Mouse (Mus musculus) embryonic facial prominence, embryonic 13.5 days (tissue): ENCODE measurements around the gene Nrm. TPM values are rescaled to one million over a fixed set of nuclear protein-coding genes. Genes with fewer than 3 reads are reported as not detected.

Experiments
- ATAC-seq: fragments of 200-750 bp; cut with Nextera tagmentation; 2 replicates; pipeline ENCODE4 v1.8.0; 2017; ENCODE audit warnings: low read depth; ENCODE audit not compliant: insufficient number of reproducible peaks, insufficient read depth, low FRiP score, low TSS enrichment
- H3K27ac ChIP-seq: fragments of 300-500 bp; sonication (generic); 2 replicates; pipeline ENCODE4 v1.5.1; 2015; ENCODE audit warnings: moderate library complexity, mild to moderate bottlenecking, inconsistent platforms
- H3K27me3 ChIP-seq: fragments of 300-500 bp; sonication (generic); 2 replicates; pipeline ENCODE4 v1.6.1; 2015; ENCODE audit warnings: mild to moderate bottlenecking, inconsistent platforms
- H3K36me3 ChIP-seq: fragments of 300-500 bp; sonication (generic); 2 replicates; pipeline ENCODE4 v1.6.1; 2015; ENCODE audit warnings: mild to moderate bottlenecking, inconsistent platforms
- H3K4me1 ChIP-seq: fragments of 300-500 bp; sonication (generic); 2 replicates; pipeline ENCODE4 v1.6.1; 2015; ENCODE audit warnings: inconsistent platforms
- H3K4me2 ChIP-seq: fragments of 300-500 bp; sonication (generic); 2 replicates; pipeline ENCODE4 v1.6.1; 2015; ENCODE audit warnings: moderate library complexity, mild to moderate bottlenecking, inconsistent platforms
- H3K4me3 ChIP-seq: fragments of 300-500 bp; sonication (generic); 2 replicates; pipeline ENCODE4 v1.5.1; 2015; ENCODE audit warnings: mild to moderate bottlenecking, inconsistent platforms
- H3K9ac ChIP-seq: fragments of 300-500 bp; sonication (generic); 2 replicates; pipeline ENCODE4 v1.6.1; 2015; ENCODE audit warnings: mild to moderate bottlenecking, inconsistent platforms
- H3K9me3 ChIP-seq: fragments of 300-500 bp; sonication (generic); 2 replicates; pipeline ENCODE4 v1.6.1; 2016; ENCODE audit warnings: inconsistent platforms
- WGBS: fragments of 180-500 bp; shearing (Covaris S2); methylation state at CpG from one replicate; pipeline ENCODE4 v1.1.7; 2015; ENCODE audit warnings: mixed read lengths; 5-methylcytosine and 5-hydroxymethylcytosine counted together
- polyA plus RNA-seq: library from polyadenylated mRNA; unstranded; fragments of >200 nt; fragmentation: Nextera tagmentation; extraction: Ambion mirVana; gene quantifications from 2 replicates; pipeline ENCODE4 v1.2.1, GENCODE M21; 2015

The Nrm gene
- polyA plus RNA-seq, 1 experiment from 2014 or later: 53.5 TPM

DNA sequence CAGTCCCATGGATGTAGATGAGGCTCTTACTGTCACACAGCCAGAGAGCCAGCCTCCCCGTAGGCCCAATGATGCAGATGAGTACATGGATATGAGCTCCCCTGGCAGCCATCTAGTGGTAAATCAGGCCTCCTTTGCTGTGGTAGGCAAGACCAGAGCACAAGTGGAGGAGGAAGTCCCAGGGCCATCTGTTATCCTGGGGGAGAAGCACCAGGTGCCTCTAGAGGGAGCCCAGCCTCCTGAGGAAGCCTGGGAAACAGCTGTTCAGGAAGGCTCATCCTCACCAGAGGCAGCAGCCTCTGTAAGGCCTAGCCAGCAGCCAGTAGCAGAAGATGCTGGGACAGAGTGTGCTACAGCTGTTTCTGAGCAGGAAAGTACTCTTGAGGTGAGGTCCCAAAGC, 13.0 kb upstream of the Nrm start:
- H3K27ac ChIP-seq: no peak overlapping the region
- no peak overlapping the region for H3K4me3 ChIP-seq
- H3K4me2 ChIP-seq: no peak overlapping the region
- no peaks in the 10 kb centered on the region for H3K9me3 ChIP-seq
- no peaks in the 10 kb centered on the region for H3K27me3 ChIP-seq
- peaks cover 85% of the 10 kb centered on the region for H3K36me3 ChIP-seq
- H3K4me1 ChIP-seq: no peaks in the 10 kb centered on the region
- 0 out of 2 replicates have a peak overlapping the region, but pooled peaks have one; percentile 52 for H3K9ac ChIP-seq
- 69% methylated on average over 1 of the region's 1 CpGs for WGBS
- no peak for ATAC-seq

- no peak overlapping the region for H3K27ac ChIP-seq
- no peak for ATAC-seq
- WGBS: 86% methylated on average over 3 of the region's 3 CpGs
- peaks cover 88% of the 10 kb centered on the region for H3K36me3 ChIP-seq
- H3K9me3 ChIP-seq: no peaks in the 10 kb centered on the region
- H3K4me2 ChIP-seq: no peak overlapping the region
- H3K27me3 ChIP-seq: no peaks in the 10 kb centered on the region
- no peak overlapping the region for H3K4me3 ChIP-seq
- no peaks in the 10 kb centered on the region for H3K4me1 ChIP-seq
- no peak overlapping the region for H3K9ac ChIP-seq
These were observed 10.1 kb upstream of the Nrm start for GRCm38 (mm10) chr17:35850974-35851373.

DNA sequence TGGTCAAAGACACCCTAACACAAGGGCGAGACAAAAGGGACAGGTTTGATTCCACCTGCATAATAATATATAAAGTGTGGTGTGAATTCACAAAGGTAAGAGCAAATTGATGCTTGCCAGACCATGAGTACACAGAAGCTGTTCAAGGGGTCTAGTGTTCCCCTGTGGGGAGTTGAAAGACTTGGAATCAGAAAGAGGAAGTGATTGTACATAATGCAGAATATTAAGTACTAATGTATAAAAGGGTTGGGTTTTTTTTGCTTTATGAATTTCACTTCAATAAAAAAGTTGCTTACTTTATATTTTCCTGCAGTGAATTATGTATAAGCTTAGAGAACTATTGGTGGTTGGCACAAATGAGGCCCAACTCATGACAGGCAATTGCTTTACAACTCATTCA, 1.7 kb upstream of the Nrm start:
- ATAC-seq: no peak
- peaks cover 39% of the 10 kb centered on the region for H3K36me3 ChIP-seq
- H3K4me1 ChIP-seq: peaks cover 11% of the 10 kb centered on the region
- 89% methylated on average over 1 of the region's 1 CpGs for WGBS
- no peaks in the 10 kb centered on the region for H3K9me3 ChIP-seq
- H3K4me3 ChIP-seq: no peak overlapping the region
- H3K27me3 ChIP-seq: no peaks in the 10 kb centered on the region
- no peak overlapping the region for H3K4me2 ChIP-seq
- no peak overlapping the region for H3K9ac ChIP-seq
- no peak overlapping the region for H3K27ac ChIP-seq

DNA sequence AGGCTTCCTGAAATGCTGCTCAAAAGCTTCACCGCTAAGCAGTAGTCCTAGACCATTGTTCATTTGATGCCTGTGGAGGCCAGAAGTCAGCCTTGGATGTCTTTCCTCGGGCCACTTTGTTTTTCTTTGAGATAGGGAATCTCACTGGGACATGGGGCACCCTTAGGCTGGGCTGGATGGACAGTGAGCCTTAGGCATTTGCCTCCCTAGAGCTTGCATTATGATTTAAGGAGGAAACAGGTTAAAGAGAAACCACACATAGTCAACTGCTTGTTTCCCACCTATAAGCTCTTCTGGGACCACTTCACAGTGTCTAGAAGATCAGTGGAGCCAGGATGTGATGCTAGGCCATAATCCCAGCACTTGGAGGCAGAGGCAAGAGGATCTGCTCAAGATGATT, 1.3 kb upstream of the Nrm start:
- ATAC-seq: no peak
- Histone ChIP-seq H3K4me3 (no peak overlapping the region), H3K9me3 (no peaks in the 10 kb centered on the region), H3K9ac (no peak overlapping the region), H3K4me2 (no peak overlapping the region), H3K27me3 (no peaks in the 10 kb centered on the region), H3K27ac (no peak overlapping the region), H3K4me1 (peaks cover 16% of the 10 kb centered on the region), H3K36me3 (peaks cover 34% of the 10 kb centered on the region)
- 68% methylated on average over 2 of the region's 2 CpGs for WGBS

- H3K27ac ChIP-seq: peak overlapping the region; percentile 96
- peak overlapping the region; percentile 71 for H3K4me2 ChIP-seq
- peak overlapping the region; percentile 79 for H3K9ac ChIP-seq
- ATAC-seq: no peak
- H3K4me1 ChIP-seq: peaks cover 20% of the 10 kb centered on the region
- 3% methylated on average over 12 of the region's 12 CpGs for WGBS
- H3K36me3 ChIP-seq: peaks cover 31% of the 10 kb centered on the region
- no peaks in the 10 kb centered on the region for H3K27me3 ChIP-seq
- H3K4me3 ChIP-seq: peak overlapping the region; percentile 75
- H3K9me3 ChIP-seq: no peaks in the 10 kb centered on the region
These were observed 304 bp upstream of the Nrm start for GRCm38 (mm10) chr17:35860831-35861197.

DNA sequence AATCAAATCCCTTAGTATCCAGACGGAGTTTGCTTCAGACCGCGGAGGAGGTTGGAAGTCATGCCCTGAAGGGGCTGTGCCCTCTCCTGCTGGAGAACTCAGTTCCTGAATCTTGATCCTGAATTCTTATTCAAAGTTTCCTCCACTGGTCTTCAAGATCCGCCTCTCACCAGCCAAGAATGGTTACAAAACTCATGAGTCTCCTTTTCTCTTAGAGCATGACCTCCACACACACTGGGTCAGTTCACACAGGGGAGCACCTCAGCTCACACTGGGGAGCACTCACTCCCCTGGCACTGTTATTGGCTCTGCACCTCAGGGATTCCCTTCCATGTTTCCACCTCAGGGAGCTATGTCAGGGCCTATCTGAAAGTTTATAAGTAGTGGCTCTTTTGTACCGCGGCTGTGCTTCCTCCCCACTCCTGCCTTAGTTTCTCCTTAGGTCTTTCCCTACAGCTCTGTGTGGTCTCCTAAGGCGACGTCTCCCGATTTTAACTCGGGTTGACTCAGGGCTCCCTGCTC, 3.8 kb downstream of the Nrm start:
- H3K27me3 ChIP-seq: no peaks in the 10 kb centered on the region

DNA sequence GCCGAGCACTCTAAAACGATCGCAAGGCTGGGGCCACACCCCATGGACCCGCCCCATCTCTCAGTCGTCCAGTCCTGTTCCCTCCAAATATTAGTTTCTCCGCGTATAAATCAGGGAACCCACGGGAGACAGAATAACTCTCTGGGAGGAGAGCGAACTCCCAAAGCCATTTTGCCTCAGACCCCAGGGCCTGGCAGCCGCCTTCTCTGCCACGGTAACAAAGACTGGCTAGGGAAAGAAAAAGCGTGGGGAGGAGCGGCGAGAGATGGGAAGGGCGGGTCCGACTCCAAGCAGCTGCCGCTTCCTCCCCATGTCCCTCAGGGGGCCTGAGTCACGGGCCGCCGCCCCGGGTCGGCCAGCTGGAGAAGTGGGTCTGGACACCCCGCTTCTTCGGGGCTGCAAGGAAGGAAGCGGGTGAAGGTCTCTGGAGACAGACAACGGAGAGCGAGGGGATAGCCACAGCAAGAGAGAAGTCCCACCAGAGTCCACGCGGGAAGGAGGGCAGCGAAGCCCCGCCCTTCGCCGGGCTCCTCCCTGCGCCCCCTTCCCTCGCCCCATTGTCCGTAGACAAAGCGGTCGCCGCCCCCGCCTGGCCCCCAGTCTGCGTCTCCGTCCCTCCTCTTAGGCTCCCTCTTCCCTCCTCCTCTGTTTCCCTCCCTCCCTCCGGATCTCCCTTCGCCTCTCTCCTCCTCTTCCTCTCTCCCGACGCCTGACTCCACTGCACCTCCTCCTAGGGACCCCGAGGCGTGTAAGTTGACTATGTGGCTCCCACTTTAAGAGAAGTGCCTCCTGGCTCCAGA, 4.6 kb downstream of the Nrm start, which contains the start of gene Ppp1r18:
Ppp1r18 (plus strand) TSS at position 113 of the 800 bp plus-strand sequence.
- peak; percentile 63 for ATAC-seq
- peak within 1 kb of the TSS; percentile 98 for H3K27ac ChIP-seq
- H3K4me1 ChIP-seq: peaks cover 54% of the 10 kb centered on the region
- peak within 1 kb of the TSS; percentile 73 for H3K4me3 ChIP-seq
- H3K4me2 ChIP-seq: peak within 1 kb of the TSS; percentile 99
- no peaks in the 10 kb centered on the region for H3K9me3 ChIP-seq
- H3K36me3 ChIP-seq: peaks cover 14% of the 10 kb centered on the region; the same call in 1 of the 2 replicates
- peak within 1 kb of the TSS; percentile 89 for H3K9ac ChIP-seq
- H3K27me3 ChIP-seq: no peaks in the 10 kb centered on the region
- under 1% methylated on average over 37 of the region's 48 CpGs for WGBS

More for the DNA sequence above, 3.8 kb downstream of the Nrm start:
- ATAC-seq: no peak
- Histone ChIP-seq H3K4me2 (peak overlapping the region; percentile 99), H3K27ac (peak overlapping the region; percentile 98), H3K9ac (peak overlapping the region; percentile 89), H3K36me3 (peaks cover 12% of the 10 kb centered on the region; the same call in 1 of the 2 replicates), H3K4me3 (peak overlapping the region; percentile 73), H3K9me3 (no peaks in the 10 kb centered on the region), H3K4me1 (peaks cover 50% of the 10 kb centered on the region)
- 18% methylated on average over 10 of the region's 10 CpGs for WGBS

GRCm38 (mm10) chr17:35866281-35866831, 5.2 kb downstream of the Nrm start:
- Histone ChIP-seq H3K9ac (peak overlapping the region; percentile 89), H3K4me2 (peak overlapping the region; percentile 99), H3K27ac (peak overlapping the region; percentile 98), H3K27me3 (no peaks in the 10 kb centered on the region), H3K4me3 (peak overlapping the region; percentile 73), H3K36me3 (peaks cover 21% of the 10 kb centered on the region), H3K4me1 (peaks cover 56% of the 10 kb centered on the region), H3K9me3 (0 out of 2 replicates have a peak, but pooled peaks cover 2% of the 10 kb centered on the region)
- WGBS: under 1% methylated on average over 38 of the region's 38 CpGs
- ATAC-seq: peak; percentile 29; the same call in 1 of the 2 replicates

- Histone ChIP-seq H3K27me3 (no peaks in the 10 kb centered on the region), H3K4me3 (peak overlapping the region; percentile 73), H3K9ac (peak overlapping the region; percentile 89), H3K4me2 (peak overlapping the region; percentile 99), H3K4me1 (peaks cover 56% of the 10 kb centered on the region), H3K36me3 (peaks cover 25% of the 10 kb centered on the region), H3K9me3 (0 out of 2 replicates have a peak, but pooled peaks cover 3% of the 10 kb centered on the region), H3K27ac (peak overlapping the region; percentile 98)
- ATAC-seq: no peak
- 9% methylated on average over 26 of the region's 26 CpGs for WGBS
These were observed 6.1 kb downstream of the Nrm start for GRCm38 (mm10) chr17:35866911-35867890.

DNA sequence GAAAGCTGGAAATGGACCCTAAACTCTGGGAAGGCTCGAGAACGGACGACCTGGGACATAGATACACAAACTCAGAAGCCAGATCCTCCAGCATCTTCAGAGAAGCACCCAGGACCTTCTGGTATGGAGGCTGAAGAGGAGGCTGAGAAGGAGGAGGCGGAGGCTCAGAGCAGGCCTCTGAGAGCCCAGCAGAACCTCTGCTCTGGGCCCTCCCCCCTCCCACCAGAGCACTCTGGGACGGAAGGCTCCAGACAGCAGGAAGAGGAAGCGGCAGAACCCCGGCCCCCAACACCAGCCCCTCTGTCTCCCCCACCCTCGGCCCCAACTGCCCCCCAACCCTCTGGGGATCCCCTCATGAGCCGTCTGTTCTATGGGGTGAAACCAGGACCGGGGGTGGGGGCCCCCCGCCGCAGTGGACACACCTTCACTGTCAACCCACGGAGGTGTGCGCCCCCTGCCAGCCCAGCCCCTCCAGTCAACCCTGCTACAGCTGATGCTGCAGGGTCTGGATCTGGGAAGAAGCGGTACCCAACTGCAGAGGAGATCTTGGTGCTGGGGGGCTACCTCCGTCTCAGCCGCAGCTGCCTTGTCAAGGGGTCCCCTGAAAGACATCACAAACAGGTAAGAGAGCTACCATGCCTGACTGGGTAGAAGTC, 7.2 kb downstream of the Nrm start:
- no peak for ATAC-seq
- Histone ChIP-seq H3K27ac (peak overlapping the region; percentile 98), H3K27me3 (no peaks in the 10 kb centered on the region), H3K9ac (peak overlapping the region; percentile 89), H3K4me3 (peak overlapping the region; percentile 73), H3K4me1 (peaks cover 63% of the 10 kb centered on the region), H3K4me2 (peak overlapping the region; percentile 99), H3K9me3 (0 out of 2 replicates have a peak, but pooled peaks cover 3% of the 10 kb centered on the region), H3K36me3 (peaks cover 30% of the 10 kb centered on the region)
- WGBS: 19% methylated on average over 17 of the region's 17 CpGs
